Mouse (Mus musculus) hindbrain, embryonic 14.5 days (tissue): ENCODE measurements at regions not wholly inside any gene's neighbourhood (a gene's known extent, or its start where the extent isn't known, plus 50 kb on each side); places are given as distances from the start of the nearest gene placed in this dataset.
"Not testable (repeated sequence)": the region's sequence is repeated elsewhere in the genome, so short reads cannot be mapped to it uniquely, and the experiment has no call there.

Experiments
- ATAC-seq: fragments of 200-750 bp; cut with Nextera tagmentation; 2 replicates; pipeline ENCODE4 v1.8.0; 2017; ENCODE audit warnings: moderate number of reproducible peaks, mild to moderate bottlenecking, moderate TSS enrichment, moderate library complexity; ENCODE audit not compliant: low FRiP score
- DNase-seq: peaks from one replicate; pipeline ENCODE4 v3.0.0-alpha.2; 2015; ENCODE audit warnings: low spot score
- H3K27ac ChIP-seq: fragments of 300-500 bp; sonication (generic); 2 replicates; pipeline ENCODE4 v1.5.1; 2014; ENCODE audit warnings: mild to moderate bottlenecking, moderate library complexity
- H3K27me3 ChIP-seq: fragments of 300-500 bp; sonication (generic); 2 replicates; pipeline ENCODE4 v1.6.1; 2014; ENCODE audit warnings: mild to moderate bottlenecking, low read length, mixed read lengths; ENCODE audit not compliant: control insufficient read depth, insufficient read depth
- H3K36me3 ChIP-seq: fragments of 300-500 bp; sonication (generic); replicated peaks from 2 replicates; pipeline ENCODE4 v1.6.1; 2014; ENCODE audit not compliant: control insufficient read depth, insufficient read depth
- H3K4me1 ChIP-seq: fragments of 300-500 bp; sonication (generic); replicated peaks from 2 replicates; pipeline ENCODE4 v1.6.1; 2014; ENCODE audit warnings: antibody characterized with exemption, low read length, mixed read lengths; ENCODE audit not compliant: control insufficient read depth, insufficient read depth
- H3K4me2 ChIP-seq: fragments of 300-500 bp; sonication (generic); replicated peaks from 2 replicates; pipeline ENCODE4 v1.6.1; 2014; ENCODE audit warnings: mild to moderate bottlenecking, moderate library complexity
- H3K4me3 ChIP-seq: fragments of 300-500 bp; sonication (generic); replicated peaks from 2 replicates; pipeline ENCODE4 v1.5.1; 2014; ENCODE audit warnings: mild to moderate bottlenecking, low read length
- H3K9ac ChIP-seq: fragments of 300-500 bp; sonication (generic); 2 replicates; pipeline ENCODE4 v1.6.1; 2014
- H3K9me3 ChIP-seq: fragments of 300-500 bp; sonication (generic); 2 replicates; pipeline ENCODE4 v1.6.1; 2016; ENCODE audit warnings: low read length; ENCODE audit not compliant: control insufficient read depth
- WGBS: fragments of 180-500 bp; shearing (Covaris S2); extraction: QIAGEN DNeasy Blood & Tissue Kit; methylation state at CpG from one replicate; pipeline ENCODE4 v1.1.7; 2014; 5-methylcytosine and 5-hydroxymethylcytosine counted together

GRCm38 (mm10) chr10:34667203-34667602 lies 184.0 kb downstream of the Frk start:
- no peaks in the 10 kb centered on the region for H3K4me1 ChIP-seq
- WGBS = 53% methylated on average over 2 of the region's 2 CpGs
- no peaks in the 10 kb centered on the region for H3K27me3 ChIP-seq
- ATAC-seq (no peak), DNase-seq (no peak)
- H3K4me3 ChIP-seq = no peak overlapping the region
- no peaks in the 10 kb centered on the region for H3K9me3 ChIP-seq
- no peak overlapping the region for H3K4me2 ChIP-seq
- H3K36me3 ChIP-seq = no peaks in the 10 kb centered on the region
- no peak overlapping the region for H3K9ac ChIP-seq
- no peak overlapping the region for H3K27ac ChIP-seq

- DNase-seq = no peak
- WGBS = 69% methylated on average over 5 of the region's 5 CpGs
- no peak for ATAC-seq
- H3K36me3 ChIP-seq = no peaks in the 10 kb centered on the region
- no peaks in the 10 kb centered on the region for H3K4me1 ChIP-seq
- no peak overlapping the region for H3K4me2 ChIP-seq
- H3K4me3 ChIP-seq = no peak overlapping the region
- no peaks in the 10 kb centered on the region for H3K9me3 ChIP-seq
- no peak overlapping the region for H3K27ac ChIP-seq
- H3K27me3 ChIP-seq = no peaks in the 10 kb centered on the region
- H3K9ac ChIP-seq = no peak overlapping the region
These were observed 184.7 kb downstream of the Frk start for GRCm38 (mm10) chr10:34667735-34668439.

GRCm38 (mm10) chr10:34671791-34672190 lies 188.6 kb downstream of the Frk start:
- Histone ChIP-seq H3K4me3 (no peak overlapping the region), H3K27ac (no peak overlapping the region), H3K36me3 (no peaks in the 10 kb centered on the region), H3K9me3 (no peaks in the 10 kb centered on the region), H3K9ac (no peak overlapping the region), H3K4me2 (no peak overlapping the region), H3K27me3 (no peaks in the 10 kb centered on the region), H3K4me1 (no peaks in the 10 kb centered on the region)
- DNase-seq (no peak), ATAC-seq (no peak)
- 76% methylated on average over 2 of the region's 2 CpGs for WGBS

DNA sequence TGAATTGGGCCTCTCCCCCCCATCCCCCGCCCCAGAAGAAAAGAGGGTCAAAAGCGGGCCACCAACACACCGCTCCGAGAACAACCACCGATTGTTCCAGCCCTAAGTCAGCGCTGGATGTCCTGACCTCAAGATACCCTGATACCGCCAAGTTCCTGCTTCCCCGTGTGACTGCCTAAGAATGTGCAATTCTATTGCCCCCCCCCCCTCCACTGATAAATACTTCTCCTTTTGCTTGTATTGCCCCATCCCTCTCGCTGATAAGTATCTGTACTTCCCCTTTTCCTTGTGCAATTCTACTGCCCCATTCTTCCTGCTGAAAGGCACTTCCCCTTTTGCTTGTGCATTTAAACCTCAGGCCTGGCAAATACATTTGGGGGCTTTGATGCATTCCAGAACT lies 216.2 kb downstream of the Frk start:
- not testable (repeated sequence) for H3K9ac ChIP-seq, ATAC-seq, DNase-seq, H3K36me3 ChIP-seq, H3K27ac ChIP-seq, H3K27me3 ChIP-seq, H3K4me3 ChIP-seq, H3K4me2 ChIP-seq, H3K9me3 ChIP-seq, H3K4me1 ChIP-seq
- 87% methylated on average over 9 of the region's 9 CpGs for WGBS

DNA sequence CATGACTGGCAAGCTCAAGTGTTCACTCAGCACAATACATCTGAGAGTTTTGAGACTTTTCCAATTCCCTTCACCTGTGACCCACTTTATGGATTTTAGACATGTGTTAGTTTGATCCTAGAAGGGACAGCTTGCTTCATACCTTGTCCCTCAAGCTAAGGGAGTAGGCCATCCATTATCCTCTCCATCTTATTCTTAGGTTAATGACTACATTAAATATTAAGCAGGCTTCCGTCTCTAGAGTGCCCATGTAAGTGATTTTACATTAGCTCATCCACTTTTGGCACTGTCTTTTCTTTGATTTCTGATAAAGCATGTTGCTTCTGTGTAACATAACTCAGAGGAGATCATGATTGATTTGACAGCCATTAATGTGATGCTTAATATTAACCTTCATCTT lies 218.8 kb downstream of the Frk start:
- DNase-seq (no peak), ATAC-seq (no peak)
- no peaks in the 10 kb centered on the region for H3K27me3 ChIP-seq
- peaks cover 8% of the 10 kb centered on the region; the same call in 1 of the 2 replicates for H3K4me1 ChIP-seq
- no peak overlapping the region for H3K4me3 ChIP-seq
- 69% methylated on average over 1 of the region's 1 CpGs for WGBS
- H3K36me3 ChIP-seq = no peaks in the 10 kb centered on the region
- no peak overlapping the region for H3K27ac ChIP-seq
- H3K9me3 ChIP-seq = no peaks in the 10 kb centered on the region
- no peak overlapping the region for H3K4me2 ChIP-seq
- no peak overlapping the region for H3K9ac ChIP-seq

GRCm38 (mm10) chr10:34705416-34705815 lies 222.2 kb downstream of the Frk start:
- DNase-seq = no peak
- H3K4me3 ChIP-seq = no peak overlapping the region
- no peak overlapping the region for H3K4me2 ChIP-seq
- no peak overlapping the region for H3K9ac ChIP-seq
- H3K27ac ChIP-seq = peak overlapping the region; percentile 43; the same call in 1 of the 2 replicates
- H3K27me3 ChIP-seq = no peaks in the 10 kb centered on the region
- H3K36me3 ChIP-seq = no peaks in the 10 kb centered on the region
- no peak for ATAC-seq
- peaks cover 8% of the 10 kb centered on the region; the same call in 1 of the 2 replicates for H3K4me1 ChIP-seq
- WGBS = 83% methylated on average over 12 of the region's 12 CpGs
- H3K9me3 ChIP-seq = no peaks in the 10 kb centered on the region

GRCm38 (mm10) chr10:34731249-34731648 lies 248.1 kb downstream of the Frk start:
- WGBS = 69% methylated on average over 2 of the region's 2 CpGs
- Histone ChIP-seq H3K9me3 (no peaks in the 10 kb centered on the region), H3K4me3 (no peak overlapping the region), H3K27ac (no peak overlapping the region), H3K4me1 (no peaks in the 10 kb centered on the region), H3K9ac (no peak overlapping the region), H3K4me2 (no peak overlapping the region), H3K36me3 (no peaks in the 10 kb centered on the region), H3K27me3 (no peaks in the 10 kb centered on the region)
- DNase-seq (no peak), ATAC-seq (no peak)

GRCm38 (mm10) chr10:34762426-34762825 lies 279.2 kb downstream of the Frk start:
- Histone ChIP-seq H3K27ac (no peak overlapping the region), H3K4me3 (no peak overlapping the region), H3K9ac (no peak overlapping the region), H3K36me3 (no peaks in the 10 kb centered on the region), H3K4me1 (no peaks in the 10 kb centered on the region), H3K27me3 (no peaks in the 10 kb centered on the region), H3K9me3 (no peaks in the 10 kb centered on the region), H3K4me2 (no peak overlapping the region)
- no peak for DNase-seq
- no peak for ATAC-seq

GRCm38 (mm10) chr10:34792099-34792498 lies 308.9 kb downstream of the Frk start:
- H3K9ac ChIP-seq = no peak overlapping the region
- H3K4me1 ChIP-seq = 0 out of 2 replicates have a peak, but pooled peaks cover 2% of the 10 kb centered on the region
- no peak overlapping the region for H3K4me2 ChIP-seq
- H3K9me3 ChIP-seq = no peaks in the 10 kb centered on the region
- H3K27ac ChIP-seq = peak overlapping the region; percentile 14; the same call in 1 of the 2 replicates
- WGBS = 39% methylated on average over 2 of the region's 2 CpGs
- peak; percentile 64 for ATAC-seq
- DNase-seq = no peak
- no peaks in the 10 kb centered on the region for H3K36me3 ChIP-seq
- no peaks in the 10 kb centered on the region for H3K27me3 ChIP-seq
- H3K4me3 ChIP-seq = no peak overlapping the region

DNA sequence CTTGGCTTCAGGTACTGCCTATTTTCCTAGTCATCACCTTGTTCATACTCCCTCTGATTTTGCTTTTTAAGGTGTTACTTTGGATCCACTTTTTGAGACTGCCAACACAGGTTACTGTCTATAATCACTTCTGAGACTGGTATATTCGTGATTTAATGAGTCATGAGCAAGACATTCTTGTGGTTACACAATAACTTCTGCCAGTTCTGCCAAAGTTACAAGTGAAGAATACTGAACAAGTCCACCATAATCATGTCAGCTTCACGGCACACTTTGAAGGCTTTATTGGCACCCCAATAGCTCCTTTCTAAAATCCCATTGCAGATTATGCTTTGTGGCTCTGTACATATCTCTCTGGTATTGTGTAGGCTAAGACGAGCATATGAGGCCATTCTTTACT lies 327.9 kb downstream of the Frk start:
- Histone ChIP-seq H3K36me3 (no peaks in the 10 kb centered on the region), H3K4me2 (no peak overlapping the region), H3K4me1 (no peaks in the 10 kb centered on the region), H3K27ac (no peak overlapping the region), H3K9ac (no peak overlapping the region), H3K9me3 (no peaks in the 10 kb centered on the region), H3K4me3 (no peak overlapping the region), H3K27me3 (no peaks in the 10 kb centered on the region)
- ATAC-seq = no peak
- DNase-seq = no peak
- WGBS = 89% methylated on average over 3 of the region's 3 CpGs
